Mouse (Mus musculus) kidney, postnatal 0 days (tissue): ENCODE measurements around the gene Rpl7l1. TPM values are rescaled to one million over a fixed set of nuclear protein-coding genes. Genes with fewer than 3 reads are reported as not detected.
"Not testable (repeated sequence)": the region's sequence is repeated elsewhere in the genome, so short reads cannot be mapped to it uniquely, and the experiment has no call there.

Experiments used
- ATAC-seq: fragments of 200-750 bp; cut with Nextera tagmentation; replicated peaks from 2 replicates; pipeline ENCODE4 v1.8.0; 2017; ENCODE audit warnings: low read depth, moderate number of reproducible peaks, moderate TSS enrichment, moderate library complexity; ENCODE audit not compliant: low FRiP score
- DNase-seq: peaks from one replicate; pipeline ENCODE4 v3.0.0-alpha.2; 2016; ENCODE audit warnings: low spot score
- H3K27ac ChIP-seq: fragments of 300-500 bp; sonication (generic); 2 replicates; pipeline ENCODE4 v1.5.1; 2014; ENCODE audit warnings: mild to moderate bottlenecking
- H3K27me3 ChIP-seq: fragments of 300-500 bp; sonication (generic); 2 replicates; pipeline ENCODE4 v1.6.1; 2014; ENCODE audit warnings: low read length, mixed read lengths; ENCODE audit not compliant: insufficient read depth
- H3K36me3 ChIP-seq: fragments of 300-500 bp; sonication (generic); 2 replicates; pipeline ENCODE4 v1.6.1; 2014; ENCODE audit warnings: low read length, mixed read lengths; ENCODE audit not compliant: insufficient read depth
- H3K4me1 ChIP-seq: fragments of 300-500 bp; sonication (generic); replicated peaks from 2 replicates; pipeline ENCODE4 v1.6.1; 2014; ENCODE audit warnings: antibody characterized with exemption, low read length, mixed read lengths; ENCODE audit not compliant: insufficient read depth
- H3K4me2 ChIP-seq: fragments of 300-500 bp; sonication (generic); 2 replicates; pipeline ENCODE4 v1.6.1; 2014; ENCODE audit warnings: mild to moderate bottlenecking, low read length, moderate library complexity, mixed read lengths
- H3K4me3 ChIP-seq: fragments of 300-500 bp; sonication (generic); replicated peaks from 2 replicates; pipeline ENCODE4 v1.5.1; 2014; ENCODE audit warnings: low read depth, low read length
- H3K9ac ChIP-seq: fragments of 300-500 bp; sonication (generic); 2 replicates; pipeline ENCODE4 v1.6.1; 2014; ENCODE audit warnings: low read depth, low read length
- H3K9me3 ChIP-seq: fragments of 300-500 bp; sonication (generic); replicated peaks from 2 replicates; pipeline ENCODE4 v1.6.1; 2016; ENCODE audit warnings: low read length, inconsistent platforms, mixed read lengths
- CTCF ChIP-seq: IDR thresholded peaks from 2 replicates; pipeline ENCODE4 v1.5.1; 2016; ENCODE audit warnings: antibody characterized with exemption, low read depth, mild to moderate bottlenecking, moderate library complexity
- WGBS: fragments of 180-500 bp; shearing (Covaris S2); extraction: QIAGEN DNeasy Blood & Tissue Kit; methylation state at CpG from one replicate; pipeline ENCODE4 v1.1.7; 2014; 5-methylcytosine and 5-hydroxymethylcytosine counted together
- polyA plus RNA-seq: library from polyadenylated mRNA; unstranded; fragments of >200 nt; fragmentation: Nextera tagmentation; extraction: Ambion mirVana; gene quantifications from 2 replicates; pipeline ENCODE4 v1.2.1, GENCODE M21; 2015

The Rpl7l1 gene
- polyA plus RNA-seq, 1 experiment from 2014 or later = 138 TPM

DNA sequence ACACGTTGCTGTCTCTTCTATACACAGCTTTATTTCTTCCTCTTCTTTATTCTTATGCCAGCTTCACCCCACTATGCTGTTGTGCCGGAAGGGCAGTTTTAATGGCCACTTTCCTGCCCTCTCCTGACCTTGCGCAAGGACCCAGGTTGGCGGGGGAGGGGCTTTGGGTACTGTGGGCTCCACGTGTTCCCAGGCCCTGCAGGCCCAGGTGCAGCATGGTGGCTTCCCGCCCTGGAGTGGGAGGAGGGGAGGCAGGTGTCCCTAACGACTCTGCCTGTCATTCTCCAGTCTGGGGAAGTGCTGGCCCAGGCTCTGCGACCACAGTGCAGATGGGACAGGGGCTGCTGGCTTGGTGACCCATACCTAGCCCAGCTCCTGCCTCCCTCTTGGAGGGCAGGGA is 14.6 kb downstream of the Rpl7l1 start:
- Histone ChIP-seq H3K4me3 (no peak overlapping the region), H3K9ac (no peak overlapping the region), H3K4me2 (no peak overlapping the region), H3K9me3 (no peaks in the 10 kb centered on the region), H3K27me3 (no peaks in the 10 kb centered on the region), H3K27ac (no peak overlapping the region), H3K36me3 (no peaks in the 10 kb centered on the region), H3K4me1 (no peaks in the 10 kb centered on the region)
- no peak for TF ChIP-seq CTCF
- DNase-seq (no peak), ATAC-seq (no peak)
- 37% methylated on average over 8 of the region's 8 CpGs for WGBS

DNA sequence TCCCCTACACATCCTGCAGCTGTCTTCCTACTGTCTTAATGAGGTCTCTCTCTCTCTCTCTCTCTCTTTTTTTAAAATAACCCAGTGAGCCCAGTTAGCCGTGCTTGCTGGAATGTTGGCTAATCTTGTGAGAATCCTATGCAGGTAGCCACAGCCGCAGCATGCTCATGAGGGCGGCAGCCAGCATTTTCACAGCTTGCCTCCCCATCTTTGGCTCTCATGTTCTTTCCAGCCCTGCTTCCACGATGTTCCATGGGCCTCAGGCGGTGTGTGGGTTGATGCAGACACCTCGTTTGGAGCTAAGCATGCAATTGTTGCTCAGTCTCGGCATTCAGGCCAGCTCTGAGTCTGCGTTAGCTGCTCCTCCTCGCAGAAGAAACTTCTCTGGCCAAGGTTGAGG is 17.6 kb downstream of the Rpl7l1 start:
- not testable (repeated sequence) for H3K9ac ChIP-seq, H3K4me2 ChIP-seq, DNase-seq, H3K27me3 ChIP-seq, ATAC-seq, H3K36me3 ChIP-seq, H3K9me3 ChIP-seq, H3K4me3 ChIP-seq, H3K27ac ChIP-seq, H3K4me1 ChIP-seq
- 69% methylated on average over 9 of the region's 9 CpGs for WGBS

DNA sequence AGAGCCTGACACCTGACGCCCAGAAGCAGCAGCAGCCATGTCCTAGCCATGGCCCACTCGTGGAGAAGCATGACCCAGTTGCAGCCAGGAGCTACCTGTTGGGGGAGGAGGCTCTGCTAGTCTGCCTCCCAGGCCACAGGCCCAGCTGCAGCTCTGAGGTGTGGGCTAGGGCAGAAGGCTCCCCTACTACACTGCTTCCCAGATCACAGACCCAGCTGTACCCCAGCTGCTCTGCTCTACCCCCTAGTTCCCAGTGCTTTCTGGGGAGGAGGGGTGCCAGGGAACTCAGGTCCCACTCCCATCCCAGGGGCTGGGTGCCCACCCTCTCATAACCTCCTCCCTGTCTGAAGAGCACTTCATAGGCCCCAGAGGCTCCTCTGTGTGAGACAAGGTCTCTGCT is 18.9 kb downstream of the Rpl7l1 start, which contains the start of gene Ptcra:
Ptcra (minus strand) TSS at position 169 of the 400 bp plus-strand sequence.
- no peak within 1 kb of the TSS for H3K27ac ChIP-seq
- no peaks in the 10 kb centered on the region for H3K9me3 ChIP-seq
- no peaks in the 10 kb centered on the region for H3K36me3 ChIP-seq
- no peaks in the 10 kb centered on the region for H3K4me1 ChIP-seq
- WGBS = 62% methylated on average over 2 of the region's 2 CpGs
- no peaks in the 10 kb centered on the region for H3K27me3 ChIP-seq
- H3K4me3 ChIP-seq = no peak within 1 kb of the TSS
- no peak for TF ChIP-seq CTCF
- ATAC-seq = no peak
- DNase-seq = no peak
- H3K9ac ChIP-seq = no peak within 1 kb of the TSS
- H3K4me2 ChIP-seq = no peak within 1 kb of the TSS

DNA sequence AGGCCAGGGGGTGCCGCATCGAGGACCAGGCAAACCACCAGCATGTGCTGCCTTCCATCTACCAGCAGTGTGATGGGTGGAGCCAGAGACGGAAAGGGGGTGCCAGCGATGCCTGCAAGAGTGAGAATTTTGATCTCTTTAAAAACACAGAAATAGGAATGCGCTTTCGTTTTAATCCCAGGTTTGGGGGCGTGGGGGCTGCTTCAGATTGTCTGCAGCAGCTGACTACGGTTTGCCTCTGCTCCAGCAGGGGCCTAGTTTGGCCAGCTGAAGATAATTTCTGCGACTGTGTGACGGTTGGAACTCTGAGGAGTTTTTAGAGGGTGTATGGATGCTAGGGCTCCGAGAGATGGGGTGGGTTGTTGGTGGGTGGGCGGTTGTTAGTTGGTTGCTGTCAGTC is 23.7 kb downstream of the Rpl7l1 start:
- no peak overlapping the region for H3K9ac ChIP-seq
- H3K4me2 ChIP-seq = no peak overlapping the region
- H3K9me3 ChIP-seq = no peaks in the 10 kb centered on the region
- H3K27me3 ChIP-seq = no peaks in the 10 kb centered on the region
- 83% methylated on average over 12 of the region's 12 CpGs for WGBS
- H3K4me3 ChIP-seq = no peak overlapping the region
- no peak overlapping the region for H3K27ac ChIP-seq
- no peak for TF ChIP-seq CTCF
- no peak for DNase-seq
- no peaks in the 10 kb centered on the region for H3K36me3 ChIP-seq
- ATAC-seq = no peak
- no peaks in the 10 kb centered on the region for H3K4me1 ChIP-seq

DNA sequence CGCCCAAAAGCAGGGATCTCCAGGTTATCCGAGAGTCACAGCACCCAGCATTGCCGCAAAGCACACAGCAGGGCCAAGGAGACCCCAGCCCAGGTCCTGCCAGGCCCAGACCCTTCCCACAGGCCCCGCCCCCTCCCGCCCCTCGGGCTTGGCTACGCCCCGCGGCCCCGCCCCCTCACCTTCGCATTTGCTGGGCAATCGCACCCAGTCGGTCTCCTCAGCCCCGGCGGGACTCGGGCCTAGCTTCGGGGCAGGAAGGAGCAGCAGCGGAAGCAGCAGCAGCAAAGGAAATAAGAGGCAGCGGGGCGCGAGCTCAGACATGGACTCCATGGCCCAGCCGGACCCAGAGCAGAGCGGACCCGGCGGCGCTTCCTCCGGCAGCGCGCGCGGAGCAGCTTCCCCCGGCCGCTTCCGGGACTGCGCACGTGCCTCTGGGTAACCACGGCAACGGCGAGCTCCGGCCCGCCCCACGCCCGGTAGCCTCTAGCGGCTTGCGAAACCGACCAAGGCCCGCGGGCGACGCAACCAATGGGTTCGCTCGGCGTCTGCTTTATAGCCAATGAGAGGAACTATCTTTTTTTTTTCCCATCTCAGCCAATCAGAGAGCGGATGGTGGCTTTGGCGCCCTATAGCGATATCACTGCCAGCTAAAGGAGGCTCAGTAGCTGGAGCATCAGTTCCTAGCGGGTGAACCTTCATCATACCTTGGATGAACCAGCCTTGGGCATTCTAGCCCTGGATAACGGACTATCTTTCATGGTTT is 30.5 kb downstream of the Rpl7l1 start, which contains the start of gene Cnpy3:
Cnpy3 (minus strand) TSS at position 421 of the 763 bp plus-strand sequence.
- Histone ChIP-seq H3K27me3 (no peaks in the 10 kb centered on the region), H3K4me3 (peak within 1 kb of the TSS; percentile 76), H3K4me1 (peaks cover 10% of the 10 kb centered on the region; the same call in 1 of the 2 replicates), H3K27ac (peak within 1 kb of the TSS; percentile 93), H3K4me2 (peak within 1 kb of the TSS; percentile 81), H3K9me3 (no peaks in the 10 kb centered on the region), H3K9ac (peak within 1 kb of the TSS; percentile 78), H3K36me3 (no peaks in the 10 kb centered on the region)
- WGBS = under 1% methylated on average over 54 of the region's 58 CpGs
- no peak for TF ChIP-seq CTCF
- ATAC-seq = peak; percentile 99
- DNase-seq = peak; percentile 99

DNA sequence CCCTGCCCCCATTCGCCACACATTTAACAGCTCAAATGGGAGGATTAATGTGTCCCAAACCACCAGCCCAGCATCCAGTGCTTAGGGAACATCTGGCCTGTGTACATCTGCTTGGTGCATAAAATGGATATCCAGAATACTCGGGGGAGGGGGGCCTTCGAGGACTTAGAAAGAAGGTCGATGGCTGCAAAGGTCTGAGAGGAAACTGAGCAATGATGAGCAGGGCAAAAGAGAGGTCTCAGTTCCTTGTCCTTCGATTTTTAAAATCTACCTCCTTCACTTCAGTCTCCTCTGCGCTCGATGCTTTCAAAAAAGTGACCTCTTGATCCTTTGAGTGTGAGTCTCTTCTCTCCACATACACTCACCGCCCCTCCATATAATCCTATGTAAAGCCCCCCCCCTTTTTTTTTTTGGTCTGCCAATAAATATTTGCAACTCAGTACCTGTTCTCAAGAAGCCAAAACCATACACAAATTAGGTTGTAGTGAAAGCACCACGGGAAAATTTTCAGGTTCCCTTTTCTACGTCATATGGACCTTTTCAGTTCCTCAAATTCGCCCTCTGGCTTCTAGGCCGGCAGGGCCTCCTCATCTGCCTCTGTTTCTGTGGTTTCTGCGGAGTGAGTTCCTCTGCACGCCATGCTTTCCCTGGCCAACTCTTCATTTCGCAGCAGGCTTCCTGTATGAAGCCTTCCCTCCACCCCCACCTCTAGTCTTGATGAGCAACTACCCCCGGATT is 31.2 kb downstream of the Rpl7l1 start:
- 16% methylated on average over 16 of the region's 16 CpGs for WGBS
- Histone ChIP-seq H3K4me1 (peaks cover 10% of the 10 kb centered on the region; the same call in 1 of the 2 replicates), H3K4me2 (peak overlapping the region; percentile 81), H3K9me3 (no peaks in the 10 kb centered on the region), H3K36me3 (0 out of 2 replicates have a peak, but pooled peaks cover 4% of the 10 kb centered on the region), H3K27me3 (no peaks in the 10 kb centered on the region), H3K4me3 (peak overlapping the region; percentile 76), H3K27ac (peak overlapping the region; percentile 93), H3K9ac (peak overlapping the region; percentile 78)
- DNase-seq (peak; percentile 67), ATAC-seq (no peak)
- peak; percentile 6; the same call in 1 of the 2 replicates for TF ChIP-seq CTCF
